Mouse (Mus musculus) testis, adult 2 months (tissue): ENCODE results near the gene 4930562C15Rik.

Experiments
- CTCF ChIP-seq: fragments of 200-500 bp; IDR thresholded peaks from 2 replicates; pipeline ENCODE4 v1.5.1; 2012; ENCODE audit warnings: low read depth, mild to moderate bottlenecking, inconsistent platforms, low read length, moderate library complexity; ENCODE audit not compliant: control insufficient read depth, insufficient read depth, insufficient replicate concordance
- POLR2A ChIP-seq: fragments of 200-500 bp; IDR thresholded peaks from 2 replicates; pipeline ENCODE4 v1.6.1; 2012; ENCODE audit warnings: low read depth, mild to moderate bottlenecking, inconsistent platforms, low read length, moderate library complexity; ENCODE audit not compliant: control insufficient read depth

- TF ChIP-seq CTCF: no peak
- no peak for TF ChIP-seq POLR2A
Measured at GRCm38 (mm10) chr16:4850361-4850760, 15.1 kb downstream of the 4930562C15Rik start.
